Mouse (Mus musculus) embryo, embryonic 10 days (tissue): ENCODE data around the gene Nuak2.

Source experiments
- DNase-seq: peaks from one replicate; pipeline ENCODE4 v3.0.0-alpha.2; 2015; ENCODE audit warnings: low spot score

Gene Nuak2

DNA sequence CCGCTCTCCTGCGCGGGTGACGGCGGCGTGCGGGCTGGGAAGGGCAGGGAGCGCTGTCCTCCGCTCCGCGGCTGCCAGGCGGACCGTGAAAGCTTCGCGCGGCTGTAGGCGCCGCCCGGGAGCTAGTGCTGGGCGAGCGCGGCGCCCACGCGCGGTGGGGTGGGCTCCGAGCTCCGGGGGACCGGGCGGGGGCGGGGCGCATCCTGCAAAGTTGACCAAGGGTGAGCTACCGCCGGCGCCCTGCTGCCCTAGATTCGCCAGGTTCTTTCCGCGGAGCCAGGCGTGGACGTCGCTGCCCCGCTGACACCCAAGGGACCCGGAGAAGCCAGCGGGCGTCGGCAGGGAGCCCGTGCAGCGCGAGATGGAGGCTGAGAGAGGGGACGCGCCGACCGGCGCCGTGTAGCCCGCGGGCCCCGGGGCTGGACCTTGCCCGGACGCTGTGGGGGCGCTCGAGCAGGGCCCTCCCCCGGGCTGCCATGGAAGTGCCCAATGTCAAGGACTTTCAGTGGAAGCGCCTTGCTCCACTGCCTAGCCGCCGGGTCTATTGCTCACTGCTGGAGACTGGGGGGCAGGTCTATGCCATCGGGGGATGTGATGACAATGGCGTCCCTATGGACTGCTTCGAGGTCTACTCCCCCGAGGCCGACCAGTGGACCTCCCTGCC, 17.0 kb upstream of the Nuak2 start:
- DNase-seq, result peak; percentile 50

DNA sequence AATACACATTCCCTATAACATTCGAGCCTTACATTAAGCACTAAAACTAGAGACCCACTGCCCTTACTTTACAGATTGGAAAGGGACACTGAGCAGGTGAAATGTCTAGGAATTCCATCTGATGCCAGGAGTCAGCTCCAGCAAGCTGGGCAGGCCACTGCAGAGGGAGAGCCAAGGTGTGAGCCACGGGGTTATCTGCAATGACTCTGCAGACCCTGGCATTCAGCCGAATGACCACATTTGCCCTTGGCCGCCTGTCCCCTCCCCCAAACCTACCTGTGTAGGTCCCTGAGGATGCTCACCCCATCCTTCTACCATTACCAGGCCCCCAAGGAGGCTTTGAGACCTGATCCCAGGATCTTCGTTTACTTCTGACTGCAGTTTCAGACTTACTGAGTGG, 16.2 kb upstream of the Nuak2 start:
- DNase-seq, result no peak

DNA sequence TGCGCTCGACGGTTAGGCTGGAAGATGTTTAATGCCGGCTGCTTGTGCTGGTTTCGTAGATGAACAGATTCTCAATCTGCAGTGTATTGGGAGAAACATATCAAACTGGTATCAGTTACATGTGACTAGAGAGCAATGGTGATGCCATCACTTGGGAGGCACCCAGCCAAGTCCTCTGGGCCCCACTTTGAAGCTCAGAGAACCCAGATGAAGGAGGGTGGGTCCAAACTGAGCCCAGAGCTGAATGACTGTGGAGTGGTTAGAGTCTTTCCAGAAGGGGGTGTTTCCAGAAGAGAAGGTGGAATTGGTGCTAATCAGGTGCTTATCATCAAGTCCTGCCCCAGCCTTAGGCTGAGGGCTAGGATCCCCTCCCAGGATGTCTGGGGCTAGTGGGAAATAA, 14.7 kb upstream of the Nuak2 start:
- DNase-seq, result no peak

DNA sequence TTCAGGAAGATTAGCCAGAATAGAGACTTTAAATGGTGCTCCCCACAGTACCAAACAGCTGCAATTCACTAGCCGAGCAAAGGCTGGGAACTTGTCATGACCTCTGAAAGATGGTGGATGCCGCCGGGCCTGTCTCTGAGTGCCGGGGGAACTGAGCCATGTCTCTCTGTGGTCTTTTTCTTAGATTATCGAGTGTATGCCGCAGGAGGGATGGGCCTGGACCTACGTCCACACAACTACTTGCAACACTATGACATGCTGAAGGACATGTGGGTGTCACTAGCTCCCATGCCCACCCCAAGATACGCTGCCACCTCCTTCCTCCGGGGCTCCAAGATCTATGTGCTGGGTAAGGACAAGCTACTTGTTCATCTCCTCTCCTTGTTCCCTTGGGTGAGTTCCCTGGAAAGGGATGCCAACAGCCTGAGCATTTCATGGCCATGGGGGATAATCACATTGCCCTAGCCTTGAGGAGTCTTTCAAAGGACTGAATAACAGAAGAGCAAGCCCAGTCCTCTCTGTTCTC, 13.5 kb upstream of the Nuak2 start:
- DNase-seq, result no peak

DNA sequence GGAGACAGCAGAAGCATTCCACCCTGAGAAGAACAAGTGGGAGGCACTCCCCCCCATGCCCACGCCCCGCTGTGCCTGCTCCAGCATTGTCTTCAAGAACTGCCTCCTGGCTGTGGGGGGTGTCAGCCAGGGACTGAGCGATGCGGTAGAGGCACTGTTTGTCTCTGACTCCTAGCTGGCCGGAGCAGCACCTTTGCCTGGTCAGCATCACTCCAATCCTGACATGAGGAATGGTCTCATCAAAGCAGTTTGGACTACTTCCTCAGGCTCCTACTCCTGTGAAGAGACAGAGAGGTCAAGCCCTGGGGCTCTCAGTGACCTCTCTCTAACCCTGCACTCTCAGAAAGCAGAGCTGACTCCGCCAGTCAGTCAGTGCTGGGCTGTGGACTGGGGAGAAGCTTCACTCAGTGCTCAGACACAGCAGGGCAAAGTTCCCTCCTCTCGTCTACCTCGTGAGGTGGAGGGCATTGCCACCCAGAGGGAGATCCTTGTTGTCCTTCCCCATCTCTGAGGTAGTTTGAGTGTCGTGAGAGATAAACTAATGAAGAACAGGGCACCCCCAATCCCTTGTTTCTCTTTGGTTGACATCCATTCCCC, 11.2 kb upstream of the Nuak2 start:
- DNase-seq, result peak; percentile 75

DNA sequence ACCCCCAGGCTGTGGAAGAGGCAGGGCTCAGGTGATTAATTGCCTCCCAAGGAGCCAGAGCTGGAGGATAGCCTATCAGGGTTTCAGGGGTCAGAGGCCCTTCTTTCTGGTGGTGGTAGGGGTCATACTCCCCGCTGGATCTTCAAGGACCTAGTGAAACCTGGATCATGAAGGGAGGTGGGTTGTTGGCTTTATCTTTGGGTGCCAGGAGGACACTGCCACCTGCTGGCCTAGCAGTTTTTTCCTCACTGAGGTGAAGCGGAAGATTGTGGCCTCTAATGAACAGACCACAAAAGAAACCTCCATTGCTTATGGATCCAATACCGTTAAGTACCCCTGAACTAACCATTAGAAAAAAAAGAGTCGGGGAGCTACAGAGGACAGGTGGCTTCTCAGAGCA, 9.8 kb upstream of the Nuak2 start:
- DNase-seq, result peak; percentile 76

DNA sequence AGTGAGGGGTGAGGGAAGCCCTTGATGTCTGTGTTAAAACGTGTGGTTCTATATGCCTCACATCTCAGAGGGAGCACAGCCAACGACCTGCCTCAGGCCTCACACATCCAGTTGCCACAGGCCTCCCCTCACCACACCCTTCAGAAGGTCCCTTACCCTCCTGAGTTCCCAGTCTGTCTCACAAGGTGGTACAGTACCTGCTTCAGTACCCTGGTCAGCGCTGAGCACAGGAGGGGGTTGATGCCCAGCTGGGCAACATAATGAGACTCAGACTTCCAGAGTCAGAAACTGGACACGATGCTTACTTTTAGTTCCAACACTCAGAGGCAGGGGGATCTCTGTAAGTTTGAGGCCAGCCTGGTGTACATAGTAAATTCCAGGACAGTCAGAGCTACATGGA, 9.1 kb upstream of the Nuak2 start:
- peak; percentile 62 for DNase-seq

DNA sequence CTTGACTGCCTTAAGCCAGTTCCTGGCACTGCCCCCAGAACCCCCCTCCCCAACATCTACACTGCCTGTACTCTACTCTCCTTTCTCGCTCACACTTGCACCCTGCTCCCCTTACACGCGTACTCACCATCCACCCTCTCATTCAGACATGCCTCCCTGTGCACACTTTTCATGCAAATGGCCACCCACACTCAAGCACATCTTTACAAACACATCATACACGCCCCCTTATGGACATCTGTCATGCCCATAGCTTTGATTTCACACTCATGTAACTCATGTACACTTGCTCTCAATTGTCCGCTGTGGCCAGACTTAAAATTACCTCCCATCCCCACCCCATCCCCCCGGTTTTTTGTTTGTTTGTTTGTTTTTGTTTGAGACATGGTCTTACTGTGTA, 8.0 kb upstream of the Nuak2 start:
- DNase-seq, result no peak

DNA sequence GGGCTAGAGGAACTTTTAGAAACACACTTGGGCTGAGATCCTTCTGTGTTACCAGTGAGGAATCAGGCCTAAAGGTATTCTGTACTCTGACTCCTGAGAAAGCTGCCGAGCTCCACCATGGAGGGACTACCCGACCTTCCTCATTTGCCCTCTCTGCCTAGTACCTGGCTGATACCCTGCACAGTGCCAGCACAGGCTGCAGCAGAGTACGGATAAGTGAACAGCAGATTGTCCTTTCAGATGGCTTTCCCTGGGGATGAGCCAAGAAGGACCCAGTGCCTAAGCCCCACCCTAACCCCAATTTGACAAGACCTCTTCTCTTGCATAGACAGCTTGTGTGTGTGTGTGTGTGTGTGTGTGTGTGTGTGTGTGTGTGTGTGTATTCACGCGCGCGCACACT, 7.3 kb upstream of the Nuak2 start:
- DNase-seq, result no peak

DNA sequence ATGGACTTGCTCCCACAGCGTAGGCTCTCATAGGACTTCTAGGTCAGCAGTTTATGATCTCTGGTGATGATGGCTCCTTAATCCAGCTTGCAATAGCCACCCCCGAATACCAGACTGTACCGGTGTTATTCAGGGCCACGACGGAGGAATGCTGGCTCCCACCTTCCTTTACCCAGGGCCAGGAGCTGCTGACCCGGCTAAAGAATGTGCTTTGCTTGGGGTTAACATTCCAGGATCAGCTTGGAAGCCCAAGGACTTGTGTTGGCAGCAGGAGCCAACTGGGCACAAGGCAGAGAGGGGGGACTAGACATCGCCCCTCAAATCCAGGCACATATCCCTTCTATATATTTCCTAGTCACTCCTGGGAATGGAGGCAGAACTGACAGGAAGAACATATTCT, 5.2 kb upstream of the Nuak2 start:
- DNase-seq, result no peak

DNA sequence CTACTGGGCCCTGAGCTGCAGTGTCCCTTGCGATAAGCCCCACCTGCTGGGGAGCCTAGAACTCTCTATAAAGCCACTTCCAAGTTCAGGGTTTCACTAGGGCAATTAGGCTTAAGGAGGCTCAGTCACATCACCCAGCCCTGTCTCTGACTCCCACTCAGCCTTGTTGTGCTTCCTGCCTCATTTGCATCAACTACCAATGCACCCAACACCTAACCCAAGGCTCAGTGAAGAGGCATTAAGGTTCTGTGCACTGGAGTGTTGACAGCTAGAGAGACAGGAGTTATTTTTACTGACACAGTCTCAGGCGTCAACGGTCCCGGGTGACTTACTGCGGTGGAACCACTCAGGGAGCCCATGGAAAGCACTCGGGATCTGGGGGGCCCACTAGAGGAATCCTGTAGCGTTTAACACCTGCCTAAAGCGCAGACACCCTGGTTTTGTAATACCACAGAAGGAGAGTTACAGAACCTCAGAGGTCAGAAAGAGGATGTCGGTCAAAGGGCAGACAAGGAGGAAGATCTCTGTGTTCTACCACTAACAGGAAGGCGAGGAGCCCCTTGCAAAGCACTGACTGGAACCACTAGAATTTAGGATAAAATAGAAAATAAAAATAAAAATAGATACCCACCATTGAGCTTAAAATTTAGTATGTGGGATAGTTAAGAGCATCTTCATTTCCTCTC, 4.6 kb upstream of the Nuak2 start:
- no peak for DNase-seq

DNA sequence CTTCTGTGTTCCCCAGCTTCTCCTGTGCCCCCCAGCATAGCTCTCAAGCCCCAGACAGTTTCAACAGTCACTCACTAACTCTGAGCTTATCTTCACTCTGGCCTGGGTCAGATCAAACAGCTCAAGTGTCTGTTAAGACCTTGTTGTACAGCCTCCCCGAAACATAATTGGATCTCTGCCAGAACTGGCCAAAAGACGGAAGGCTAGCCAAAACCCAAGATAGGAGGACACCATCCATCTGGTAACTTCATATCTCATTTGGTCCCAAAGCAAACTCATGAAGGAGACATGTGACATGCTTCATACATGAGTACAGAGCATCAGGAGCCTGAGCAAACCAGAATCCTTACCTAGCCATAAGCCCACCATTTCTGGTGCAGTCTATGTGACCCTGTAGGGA, 3.9 kb upstream of the Nuak2 start:
- DNase-seq, result no peak

DNA sequence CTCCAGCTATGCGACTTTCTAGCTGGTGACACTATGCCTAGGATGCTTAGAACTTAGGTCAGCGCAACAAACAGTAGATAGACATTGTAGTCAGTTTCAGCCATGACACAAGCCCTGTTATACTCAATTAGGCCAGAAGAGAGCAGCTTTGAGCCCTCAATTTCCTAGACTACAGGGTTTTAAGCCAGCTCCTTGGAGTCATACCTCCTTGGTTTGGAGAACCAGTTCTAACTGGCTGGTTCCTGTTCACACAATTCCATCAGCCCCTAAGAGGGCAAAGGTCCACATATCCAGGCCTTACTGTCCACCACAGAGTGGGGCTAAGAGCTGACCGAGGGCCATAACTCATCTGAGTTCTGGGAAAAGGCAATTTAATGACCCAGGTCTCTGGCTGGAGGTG, 3.2 kb upstream of the Nuak2 start:
- DNase-seq, result peak; percentile 83

DNA sequence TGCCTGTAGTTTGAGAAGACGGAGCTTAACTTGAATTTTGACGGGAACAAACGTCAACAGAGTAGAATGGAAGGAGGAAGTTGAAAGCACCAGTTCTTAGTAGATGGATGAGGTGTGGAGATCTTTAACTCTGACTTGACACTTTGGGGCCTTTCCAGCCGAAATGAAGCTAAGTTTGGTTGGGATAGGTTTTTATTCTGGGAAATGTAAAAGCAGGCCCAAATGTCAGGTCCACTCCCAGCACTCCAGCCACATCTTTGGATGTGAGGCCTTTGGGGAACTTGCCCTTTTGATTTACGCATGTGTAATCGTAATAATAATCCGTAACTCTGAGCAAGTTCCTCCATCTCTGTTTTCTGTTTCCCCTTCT, 684 bp downstream of the Nuak2 start:
- DNase-seq, result no peak

DNA sequence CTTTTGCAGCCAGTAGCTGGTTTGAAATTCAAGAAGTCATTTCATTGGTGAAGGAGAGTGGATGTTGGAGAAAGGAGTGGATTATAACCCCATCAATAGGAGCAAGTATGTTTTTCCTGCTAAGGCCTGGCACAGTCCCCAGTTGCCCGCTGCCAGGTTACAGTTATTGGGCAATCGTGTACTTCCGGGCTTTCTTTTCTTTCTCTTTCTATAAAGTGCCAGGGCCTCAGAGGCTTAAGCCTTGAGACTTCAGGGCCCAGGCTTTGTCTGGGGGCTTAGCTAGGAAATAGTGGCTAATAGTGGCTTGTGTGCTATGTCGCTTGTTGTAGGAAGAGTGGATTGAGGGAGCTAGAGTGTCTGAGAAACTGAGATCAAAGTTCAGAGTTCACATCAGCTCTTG, 1.5 kb downstream of the Nuak2 start:
- no peak for DNase-seq

DNA sequence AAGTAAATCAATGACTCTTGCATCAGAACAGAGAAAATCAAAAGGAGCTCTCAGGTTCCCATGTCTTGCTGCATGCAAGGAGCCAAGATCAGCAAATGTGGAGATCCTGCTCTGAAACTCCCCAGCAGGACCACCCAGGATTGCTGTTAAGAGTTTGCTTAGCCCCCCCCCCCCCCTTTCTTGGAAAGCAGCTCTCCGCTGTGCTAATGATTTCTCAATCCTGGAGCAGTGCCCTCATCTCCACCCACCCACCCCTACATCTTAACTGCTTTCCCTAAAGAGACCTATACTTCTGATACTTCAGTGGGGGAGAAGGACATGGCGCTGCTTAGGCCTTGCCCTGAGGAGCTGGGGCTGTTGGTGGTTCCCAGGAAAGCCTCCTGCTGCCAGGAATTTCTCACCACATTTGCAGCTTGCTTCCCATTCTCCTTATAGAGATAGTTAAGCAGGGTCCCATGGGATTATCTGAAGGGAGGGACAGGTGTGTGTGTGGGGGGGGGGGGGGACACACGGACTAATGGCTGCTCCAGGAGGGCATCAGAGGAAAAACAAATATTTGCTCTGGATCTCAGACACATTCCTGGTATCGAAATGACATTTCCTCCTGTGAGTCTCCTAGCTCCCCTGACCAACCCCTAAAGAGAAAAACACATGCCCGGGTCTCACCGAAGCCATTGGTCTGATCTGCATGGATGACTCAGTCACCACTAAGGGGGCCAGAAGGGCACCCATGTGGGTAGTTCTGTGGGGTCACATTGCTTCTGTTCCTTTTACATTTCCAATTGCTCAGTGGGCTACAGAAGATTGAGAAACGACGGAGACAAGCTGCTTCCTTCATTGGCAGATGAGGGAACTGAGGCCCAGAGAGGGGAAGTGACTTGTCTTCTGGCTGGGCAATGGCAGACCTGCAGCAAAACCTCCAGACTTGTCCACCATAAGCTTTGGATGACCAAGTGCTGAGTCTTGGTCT, 2.3 kb downstream of the Nuak2 start:
- DNase-seq, result no peak

DNA sequence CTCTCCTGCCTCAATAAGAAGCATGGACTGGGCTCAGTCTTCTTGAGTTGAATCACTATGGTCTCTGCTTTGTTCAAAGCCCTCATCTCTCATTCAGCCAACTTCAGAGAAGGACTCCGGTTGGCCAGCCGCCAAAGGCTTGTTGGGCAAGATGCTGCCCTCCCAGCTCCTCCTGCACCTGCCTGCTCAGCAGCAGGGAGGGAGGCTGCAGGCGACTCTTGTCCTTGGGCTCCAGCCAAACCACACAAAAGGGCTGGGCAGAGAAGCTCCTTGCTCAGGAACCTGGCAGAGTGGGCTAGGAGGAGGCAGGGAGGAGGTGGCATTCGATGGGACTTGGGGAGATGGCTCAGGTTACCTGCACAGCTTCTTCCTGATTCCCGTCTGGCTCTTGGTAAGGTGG, 3.3 kb downstream of the Nuak2 start:
- DNase-seq, result no peak

DNA sequence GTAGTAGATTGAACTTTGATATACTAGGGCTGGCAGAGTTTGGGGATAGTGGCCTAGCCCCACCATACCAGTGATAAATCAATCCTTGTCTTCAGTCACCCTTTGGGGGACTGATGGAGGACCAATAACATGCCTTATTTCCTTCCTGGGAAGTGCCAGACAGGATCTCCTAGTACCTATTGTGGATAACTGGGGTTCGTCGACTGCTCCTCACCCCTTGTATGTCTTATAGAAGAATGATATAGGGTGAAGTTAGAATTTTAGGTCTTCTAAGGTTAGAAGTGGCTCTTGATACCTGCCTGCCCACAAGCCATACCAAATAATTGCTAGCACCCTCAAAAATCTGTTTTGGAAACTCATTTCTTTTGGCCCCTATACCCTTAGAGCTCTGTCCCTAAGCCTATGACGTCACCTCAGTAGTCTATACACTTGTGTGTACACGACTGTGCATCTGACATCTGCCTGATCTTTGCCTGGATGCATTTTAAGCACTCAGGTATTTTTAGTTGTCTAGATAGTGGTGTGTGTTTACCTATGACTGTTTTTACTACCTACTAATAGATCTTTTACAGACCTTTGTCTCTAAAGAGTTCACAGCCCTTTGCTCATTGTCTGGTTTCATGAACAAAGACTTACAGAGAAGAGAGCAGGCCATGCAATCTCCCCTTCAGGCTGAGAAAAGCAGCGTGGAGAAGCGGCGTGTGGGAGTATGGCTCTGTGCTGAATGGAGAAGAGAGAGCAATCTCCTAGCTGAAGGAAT, 6.1 kb downstream of the Nuak2 start:
- DNase-seq, result peak; percentile 45

DNA sequence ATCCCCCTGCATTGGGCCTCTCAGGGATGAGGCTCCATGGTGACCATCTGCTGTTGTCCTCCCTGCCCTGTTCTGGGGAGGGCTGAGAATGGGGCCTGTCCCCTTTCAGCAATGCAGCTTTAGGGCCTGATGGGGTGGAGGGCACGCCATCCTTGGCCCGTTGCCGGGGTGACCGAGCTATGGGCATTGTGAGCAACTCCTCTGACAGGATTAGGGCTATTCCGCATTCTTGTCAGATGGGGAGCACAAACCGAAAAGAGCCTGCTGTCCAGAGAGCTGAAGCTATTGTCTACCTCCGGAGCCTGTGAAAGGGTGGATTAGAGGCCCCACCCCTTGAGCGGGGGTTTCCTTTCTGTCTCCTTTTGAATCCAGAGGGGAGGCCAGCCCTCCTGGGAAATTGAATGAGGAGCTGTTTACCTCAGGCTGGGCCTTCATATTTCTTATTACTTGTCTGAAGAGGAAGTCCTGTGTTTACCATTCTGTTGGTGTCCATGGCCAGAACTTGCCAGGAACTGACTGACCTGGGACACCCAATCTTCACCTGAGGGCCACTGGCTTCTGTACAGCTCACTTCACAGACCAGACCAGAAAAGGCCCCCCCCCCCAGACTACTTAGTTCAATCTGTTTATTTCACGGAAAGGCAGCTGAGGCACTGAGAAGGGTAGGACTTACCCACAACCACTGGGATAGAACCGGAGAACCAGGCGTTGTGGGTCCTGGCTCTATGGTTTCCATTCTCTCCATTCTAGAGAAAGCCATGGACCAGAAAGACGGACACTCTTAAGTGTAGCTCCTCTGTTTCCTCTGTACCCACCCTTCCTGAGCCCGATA, 7.0 kb downstream of the Nuak2 start:
- peak; percentile 94 for DNase-seq

DNA sequence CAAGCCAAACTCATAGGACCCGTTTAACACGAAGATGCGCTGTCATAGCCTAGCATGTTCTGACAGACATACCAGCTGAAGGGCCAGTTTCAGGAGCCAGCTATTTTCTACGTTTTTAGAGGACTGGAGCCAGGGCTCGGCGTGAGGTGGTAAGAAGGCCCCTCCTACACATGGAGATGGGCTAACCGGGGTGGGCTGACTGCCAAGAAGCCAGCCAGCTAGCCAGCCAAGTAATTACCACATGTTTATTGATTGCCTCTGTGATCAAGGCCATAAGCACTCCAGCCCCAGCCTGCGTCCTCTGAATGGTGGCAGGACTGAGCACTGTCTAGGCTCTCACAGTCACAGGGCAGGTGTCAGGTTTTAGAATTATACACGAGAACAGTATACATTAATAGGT, 10.9 kb downstream of the Nuak2 start:
- DNase-seq, result no peak

DNA sequence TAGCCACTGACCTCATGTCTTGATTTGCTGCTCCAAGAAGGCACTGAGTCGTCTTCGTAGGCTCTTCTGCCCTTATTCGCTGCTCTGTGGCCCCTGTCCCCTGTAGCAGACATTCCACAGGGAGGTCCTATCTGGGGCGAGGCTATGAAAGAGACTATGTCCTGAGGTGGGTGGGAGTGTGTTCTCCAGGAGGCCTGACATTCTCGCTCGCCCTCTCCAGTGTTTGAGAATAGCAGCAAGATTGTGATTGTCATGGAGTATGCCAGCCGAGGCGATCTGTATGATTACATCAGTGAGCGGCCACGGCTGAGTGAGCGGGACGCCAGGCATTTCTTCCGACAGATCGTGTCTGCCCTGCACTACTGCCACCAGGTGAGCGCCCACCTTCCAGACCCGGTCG, 11.6 kb downstream of the Nuak2 start:
- DNase-seq, result no peak
